Mouse (Mus musculus) heart, postnatal 36 days (tissue): ENCODE results near the gene Gm21973. TPM values are rescaled to one million over a fixed set of nuclear protein-coding genes. Genes with fewer than 3 reads are reported as not detected.

Experiments
- DNase-seq, 2 experiments: peaks; one replicate each; pipeline ENCODE4 v3.0.0; 2021 to 2022
- intact Hi-C: fragments of 180-260 bp; cut with DNase I; formaldehyde crosslinking; loops from one replicate; pipeline ENCODE4 v1.15.1; 2025
- total RNA-seq, 2 experiments: library from RNA; stranded (reverse); gene quantifications; 2 replicates each; pipeline ENCODE4 v1.2.3; 2021

The Gm21973 gene
- total RNA-seq = not detected

DNA sequence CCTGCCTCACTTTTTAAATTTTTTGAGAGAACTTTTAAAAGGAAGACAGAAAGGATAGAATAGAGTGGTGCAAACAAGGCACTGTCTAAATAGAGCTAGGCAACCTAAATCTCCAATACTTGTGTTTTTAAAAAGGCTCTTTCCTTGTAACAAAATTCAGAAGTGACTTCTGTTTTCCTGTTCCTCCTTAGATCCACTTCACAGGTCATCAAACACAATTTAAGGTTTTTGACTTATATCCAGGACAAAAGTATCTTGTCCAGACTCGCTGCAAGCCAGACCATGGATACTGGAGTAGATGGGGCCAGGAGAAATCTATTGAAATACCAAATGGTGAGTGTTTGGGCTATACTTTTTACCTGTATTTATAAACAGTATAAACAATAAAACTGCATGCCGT lies at the start of gene Gm21973:
TSS of gene Gm21973 (plus strand) at position 301 of the 400 bp plus-strand sequence.
- no peak for DNase-seq
- intact Hi-C loops = no loop called here

DNA sequence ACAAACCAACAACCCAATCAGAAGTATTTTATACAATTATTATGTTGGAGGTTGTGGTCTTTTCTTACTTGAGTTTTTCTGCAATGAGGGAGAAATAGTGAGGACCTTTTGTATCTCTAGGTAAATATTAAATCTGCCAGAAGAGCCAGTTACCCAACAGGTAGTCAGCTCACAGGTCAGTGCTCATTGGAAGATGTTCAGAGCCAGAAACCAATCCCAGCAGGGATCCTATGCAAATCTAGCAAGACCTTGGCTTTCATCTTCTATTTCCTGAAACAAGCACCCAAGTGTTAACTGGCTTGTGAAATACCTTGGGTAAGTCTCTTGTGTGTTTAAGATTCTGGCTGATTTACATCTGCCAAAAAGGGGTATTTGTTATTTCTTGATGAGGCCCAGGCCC lies 48.8 kb upstream of the Gm21973 start:
- intact Hi-C loops = no loop called here
- no peak for DNase-seq

GRCm38 (mm10) chr15:10277461-10277860 lies 47.7 kb upstream of the Gm21973 start:
- DNase-seq = no peak
- intact Hi-C loops = no loop called here

- DNase-seq = no peak
- intact Hi-C loops = no loop called here
These were observed 43.6 kb upstream of the Gm21973 start for GRCm38 (mm10) chr15:10281546-10281945.

GRCm38 (mm10) chr15:10283661-10284060 lies 41.5 kb upstream of the Gm21973 start:
- intact Hi-C loops = no loop called here
- DNase-seq = no peak

GRCm38 (mm10) chr15:10296570-10296969 lies 28.6 kb upstream of the Gm21973 start:
- no peak for DNase-seq
- intact Hi-C loops = no loop called here

DNA sequence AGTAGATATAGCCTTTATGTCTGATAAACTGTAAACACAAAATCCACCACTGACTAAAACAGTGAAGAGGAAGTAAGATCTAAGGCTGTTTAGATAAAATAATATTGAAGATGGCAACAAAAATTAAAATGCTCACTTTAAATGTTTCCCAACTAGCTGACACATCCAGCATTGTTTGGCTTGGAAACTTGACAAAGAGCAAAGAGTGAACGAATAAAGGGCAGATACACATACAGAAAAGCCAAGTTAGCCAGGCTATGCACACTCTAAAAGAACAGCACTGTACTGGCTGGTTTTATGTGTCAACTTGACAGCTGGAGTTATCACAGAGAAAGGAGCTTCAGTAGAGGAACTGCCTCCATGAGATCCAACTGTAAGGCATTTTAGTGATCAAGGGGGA lies 27.1 kb upstream of the Gm21973 start:
- intact Hi-C loops = no loop called here
- no peak for DNase-seq

DNA sequence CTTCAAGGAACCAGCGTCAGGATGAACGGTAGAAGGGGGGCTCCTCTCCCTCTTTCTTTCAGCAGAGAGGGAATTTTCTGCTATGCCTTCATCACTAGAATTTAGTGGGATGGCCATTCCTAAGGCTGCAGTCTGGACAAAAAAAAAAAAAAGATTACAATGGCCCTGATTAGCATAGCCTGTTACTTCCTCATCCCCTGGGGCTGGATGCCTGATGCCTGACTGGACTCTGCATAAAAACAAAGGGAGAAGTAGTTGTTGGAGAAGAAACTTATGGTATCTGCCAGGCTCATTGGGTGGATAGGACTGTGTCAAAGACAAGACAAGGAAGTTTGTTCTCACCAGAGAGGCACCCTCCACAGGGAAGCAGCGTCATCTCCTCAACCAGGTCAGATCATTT lies 25.7 kb upstream of the Gm21973 start:
- DNase-seq = no peak
- intact Hi-C loops = no loop called here

DNA sequence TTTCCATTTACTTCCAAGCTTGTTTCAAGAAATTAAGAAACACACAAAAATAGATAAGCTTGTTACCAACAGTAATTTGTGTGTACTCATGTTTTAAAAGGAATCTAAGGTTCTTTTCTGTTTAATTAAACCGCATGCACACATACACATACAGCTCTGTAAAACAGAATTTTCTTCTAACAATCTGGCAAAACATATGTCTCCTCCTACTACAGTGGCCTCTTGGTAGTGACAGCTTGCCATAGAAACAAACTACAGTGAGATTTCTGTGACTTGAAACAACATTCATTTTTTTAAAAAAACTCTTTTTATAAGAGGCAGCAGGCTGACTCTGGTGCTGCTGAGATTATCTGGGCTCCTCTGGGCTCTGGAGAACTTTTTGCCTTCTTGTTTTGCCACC lies 18.7 kb upstream of the Gm21973 start:
- no peak for DNase-seq
- intact Hi-C loops = no loop called here

- intact Hi-C loops = loop anchor here (10.0 kb wide), 1 partner anchor 597 kb away; no protein-coding TSS in a partner anchor
- DNase-seq = no peak
These were observed 13.4 kb upstream of the Gm21973 start for GRCm38 (mm10) chr15:10311826-10312225.

DNA sequence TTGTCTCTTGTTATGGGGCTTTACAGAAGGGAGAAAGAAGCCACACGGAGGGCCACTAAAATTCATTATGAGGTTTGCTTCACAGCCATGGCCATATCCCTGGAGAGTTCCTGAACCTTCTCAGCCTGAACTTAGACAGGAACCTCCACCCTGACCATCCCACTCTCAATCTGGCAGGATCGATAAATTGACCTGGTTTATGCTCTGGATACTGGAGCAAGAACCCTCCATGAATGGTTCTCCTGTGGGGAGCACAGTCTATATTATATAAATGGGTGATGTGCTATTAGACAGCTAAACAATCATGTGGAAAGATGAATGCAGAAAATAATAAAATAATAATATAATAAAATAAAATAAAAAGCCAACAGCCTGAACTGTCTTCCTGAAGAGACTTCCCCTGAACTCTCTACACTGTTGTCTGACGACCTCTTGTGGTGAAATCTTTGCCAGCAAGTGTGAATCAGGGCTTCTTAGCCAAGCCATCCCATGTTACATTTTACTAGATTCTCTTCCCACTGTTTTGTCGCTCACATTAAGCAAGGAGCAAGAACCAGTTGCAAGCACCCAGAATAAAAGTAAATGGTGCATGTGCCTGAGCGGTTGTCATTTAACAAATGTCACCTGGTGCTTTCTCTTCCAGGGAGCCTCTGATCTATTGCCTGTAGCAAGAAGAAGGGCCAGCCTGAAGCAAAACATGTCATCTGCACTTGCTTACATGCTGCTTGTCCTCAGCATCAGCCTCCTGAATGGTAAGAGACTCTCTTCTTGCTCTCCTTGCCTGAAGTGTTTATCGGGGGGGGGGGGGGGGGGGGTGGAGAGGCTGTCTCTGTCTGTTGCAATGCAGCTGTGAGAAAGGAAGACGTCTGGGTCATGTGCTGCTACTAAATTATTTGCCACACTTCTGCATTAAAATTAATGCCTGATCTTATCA lies 11.4 kb upstream of the Gm21973 start:
- DNase-seq = peak; percentile 51 to 53
- intact Hi-C loops = loop anchor here (10.0 kb wide), 1 partner anchor 599 kb away; no protein-coding TSS in a partner anchor

DNA sequence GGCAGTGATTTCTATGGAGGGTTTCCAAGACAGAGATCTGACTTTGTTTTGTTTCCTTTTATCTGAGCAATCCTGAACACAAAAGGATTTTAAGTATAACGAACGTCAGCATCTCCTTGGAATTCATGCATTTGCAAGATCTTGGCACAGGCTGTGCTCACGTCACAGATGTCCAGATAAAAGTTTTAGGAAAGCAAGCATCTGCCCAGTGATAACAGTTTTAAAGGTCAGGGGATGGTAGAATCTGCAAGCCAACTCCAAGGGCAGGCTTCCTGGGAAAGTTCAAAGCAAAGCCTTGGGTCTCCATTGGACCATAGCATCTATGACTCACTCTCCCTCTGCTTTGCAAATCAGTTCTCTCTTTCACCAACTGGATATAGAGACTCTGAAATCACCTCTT lies 5.4 kb downstream of the Gm21973 start:
- DNase-seq = no peak
- intact Hi-C loops = no loop called here

DNA sequence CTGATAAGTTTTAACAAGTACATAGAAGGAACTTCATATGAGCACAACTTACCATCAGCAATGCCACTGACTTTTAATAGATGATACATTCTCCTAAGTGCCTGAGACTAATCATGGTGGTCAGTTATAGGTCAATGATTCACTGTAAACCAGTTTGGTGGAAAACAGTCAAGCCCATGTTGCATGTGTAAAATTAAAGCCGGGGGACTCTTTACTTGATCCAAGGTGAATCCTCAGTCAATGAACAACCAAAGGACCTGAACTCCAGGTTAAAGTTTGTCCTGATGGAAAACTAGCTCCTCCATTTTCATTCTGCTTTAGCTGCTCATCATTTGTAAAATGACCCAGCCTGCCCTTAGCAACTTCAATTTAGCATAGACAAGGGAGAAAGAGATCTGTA lies 7.4 kb downstream of the Gm21973 start:
- DNase-seq = no peak
- intact Hi-C loops = no loop called here

DNA sequence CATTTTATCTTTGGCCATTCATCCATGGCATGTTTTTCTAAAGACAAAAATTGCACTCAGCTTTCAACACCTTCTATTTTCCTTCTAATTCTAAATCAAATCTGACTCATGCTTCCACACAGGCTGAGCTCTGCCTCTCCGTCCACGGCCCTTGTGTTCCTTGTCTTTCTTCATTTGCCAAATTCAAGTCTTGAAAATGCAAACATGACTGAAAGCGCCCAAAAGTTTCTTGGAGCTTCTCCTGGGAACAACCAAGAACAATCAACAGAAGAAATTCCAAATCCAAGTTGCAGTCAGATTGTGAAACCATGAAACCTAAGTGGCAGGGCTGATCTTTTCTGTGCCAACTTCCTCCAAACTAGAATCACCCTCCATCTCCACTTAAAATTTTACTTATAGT lies 13.4 kb downstream of the Gm21973 start:
- intact Hi-C loops = no loop called here
- DNase-seq = no peak

- no peak for DNase-seq
- intact Hi-C loops = no loop called here
These were observed 21.9 kb downstream of the Gm21973 start for GRCm38 (mm10) chr15:10347044-10347443.

DNA sequence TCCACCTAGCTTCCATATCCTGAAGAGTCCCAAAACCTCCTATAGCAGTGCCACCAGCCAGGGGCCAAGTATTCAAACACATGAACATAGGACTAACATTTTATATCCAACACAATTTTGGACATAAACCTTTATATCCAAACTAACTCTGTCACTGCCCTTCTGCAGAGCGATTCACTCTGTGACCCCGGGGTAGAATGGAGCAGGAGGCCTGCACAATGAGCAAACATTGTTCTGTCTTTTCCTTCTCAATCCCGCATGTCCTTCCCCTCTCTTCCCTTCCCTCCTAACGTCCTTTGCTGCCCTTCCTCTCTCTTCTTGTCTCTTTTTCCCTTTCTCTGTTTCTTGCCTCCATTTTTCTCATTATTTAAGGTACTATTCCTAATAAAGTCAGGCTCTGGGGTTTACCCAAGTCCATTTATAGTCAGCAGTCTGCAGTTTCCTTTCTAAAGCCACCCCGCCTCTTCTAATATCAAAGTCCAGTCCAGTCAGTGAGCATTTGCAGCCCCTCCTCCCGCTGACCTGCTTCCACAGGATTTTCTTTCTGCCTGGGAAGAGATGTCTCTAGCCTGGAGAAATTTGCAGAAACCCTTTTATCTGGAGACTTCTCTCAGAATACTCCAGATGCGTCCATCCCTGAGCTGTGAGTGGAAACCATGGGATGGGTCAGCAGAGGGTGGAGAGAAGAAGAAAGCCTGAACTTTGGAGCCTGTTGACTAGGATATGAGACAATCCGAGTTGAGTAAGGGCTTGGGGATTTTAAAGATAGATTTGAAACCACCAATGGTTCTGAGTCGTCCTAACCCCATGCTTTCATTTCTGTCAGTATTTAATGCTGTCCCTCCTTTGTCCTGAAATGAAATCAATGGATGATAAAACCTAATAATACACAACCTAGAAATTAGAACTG lies 33.1 kb downstream of the Gm21973 start, which contains the start of gene Agxt2:
TSS of gene Agxt2 (plus strand) at position 494 of the 910 bp plus-strand sequence.
- DNase-seq = no peak
- intact Hi-C loops = no loop called here

DNA sequence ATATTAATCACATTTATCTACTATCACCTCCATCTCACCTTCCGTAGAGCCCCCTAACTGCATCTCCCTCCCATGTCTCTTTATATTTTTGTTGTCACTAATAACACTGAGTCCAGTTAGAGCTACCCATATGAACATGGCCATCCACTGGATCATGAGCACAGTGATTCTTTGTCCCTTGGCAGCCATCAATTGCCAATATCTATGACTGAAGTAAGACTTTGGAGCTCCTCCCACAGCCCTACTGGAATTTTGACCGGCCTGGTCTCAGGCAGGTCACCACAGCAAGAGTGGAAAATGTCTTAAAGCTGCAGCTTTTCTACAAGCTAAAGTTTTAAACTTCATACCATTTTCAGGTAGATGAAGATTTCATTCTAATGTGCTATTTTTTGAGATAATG lies 41.2 kb downstream of the Gm21973 start:
- intact Hi-C loops = no loop called here
- no peak for DNase-seq

DNA sequence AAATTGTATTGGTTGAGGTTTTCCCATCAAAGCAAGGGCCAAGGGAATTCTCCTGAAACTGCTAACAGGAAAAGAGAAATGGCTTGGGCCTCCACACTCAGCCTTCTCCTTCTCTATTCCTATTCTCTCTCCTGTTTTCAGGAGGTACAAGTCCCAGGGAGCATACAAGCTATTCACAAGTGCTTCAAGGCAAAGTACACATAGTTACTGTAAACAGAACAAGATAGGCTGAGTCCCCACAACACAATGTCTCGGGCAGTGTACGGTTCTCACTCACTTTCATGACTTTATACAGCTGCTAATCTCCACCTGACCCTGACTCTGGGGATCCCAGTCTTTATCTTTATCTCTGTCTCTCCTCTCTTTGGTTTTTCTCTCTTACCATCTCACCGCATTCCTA lies 50.2 kb downstream of the Gm21973 start:
- no peak for DNase-seq
- intact Hi-C loops = no loop called here

- intact Hi-C loops = no loop called here
- no peak for DNase-seq
These were observed 53.3 kb downstream of the Gm21973 start for GRCm38 (mm10) chr15:10378338-10378959.

DNA sequence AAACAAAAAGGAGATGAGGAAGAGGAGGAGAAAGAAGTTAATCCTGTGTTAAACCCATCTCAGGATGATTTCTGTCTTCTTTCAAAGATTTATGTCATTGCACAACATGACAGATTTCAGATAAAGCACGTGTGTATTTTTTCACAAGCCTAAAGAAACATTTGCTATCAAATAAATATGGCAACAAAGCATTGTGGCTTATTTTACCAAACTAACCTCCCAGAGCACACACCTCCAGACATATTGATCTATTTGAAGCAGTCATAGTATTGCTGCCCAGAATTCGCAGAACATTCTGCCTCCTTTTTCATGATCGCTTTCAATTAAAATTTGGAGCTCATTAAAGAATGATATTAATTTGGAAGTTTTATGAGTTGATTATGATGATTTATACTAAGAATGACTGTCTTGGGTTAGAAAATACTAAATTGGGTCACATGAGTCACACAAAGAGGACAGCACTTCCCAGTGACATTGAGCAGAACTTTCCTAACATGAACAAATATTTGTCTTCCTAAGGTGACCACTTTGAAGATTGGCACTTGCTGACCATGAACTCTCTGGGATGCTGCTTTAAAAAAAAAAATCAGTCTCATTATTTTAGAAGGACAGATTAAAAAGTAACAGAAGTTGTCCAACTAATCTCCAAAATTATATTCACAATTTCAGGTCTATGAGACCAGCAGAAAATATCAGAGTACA lies 54.7 kb downstream of the Gm21973 start:
- no peak for DNase-seq
- intact Hi-C loops = no loop called here
